Mouse (Mus musculus) naive thymus-derived CD4-positive, alpha-beta T cell, adult 2 months (primary cell): ENCODE data around the gene Nfya.

Experiments
- DNase-seq: peaks from one replicate; pipeline ENCODE4 v3.0.0-alpha.2; 2011; ENCODE audit warnings: low read depth

Nfya gene

GRCm38 (mm10) chr17:48430394-48430793 lies 20.7 kb upstream of the Nfya start:
- DNase-seq: no peak

GRCm38 (mm10) chr17:48427852-48428530 lies 18.3 kb upstream of the Nfya start:
- peak; percentile 63 for DNase-seq

GRCm38 (mm10) chr17:48426991-48427750 lies 17.5 kb upstream of the Nfya start:
- DNase-seq: peak; percentile 55

GRCm38 (mm10) chr17:48425823-48426612 lies 16.3 kb upstream of the Nfya start:
- DNase-seq: peak; percentile 59

GRCm38 (mm10) chr17:48424237-48424636 lies 14.5 kb upstream of the Nfya start:
- no peak for DNase-seq

- no peak for DNase-seq
Measured at GRCm38 (mm10) chr17:48419571-48419970, 9.9 kb upstream of the Nfya start.

- DNase-seq: no peak
Measured at GRCm38 (mm10) chr17:48418781-48419180, 9.1 kb upstream of the Nfya start.

- DNase-seq: no peak
Measured at GRCm38 (mm10) chr17:48418174-48418573, 8.5 kb upstream of the Nfya start.

- no peak for DNase-seq
Measured at GRCm38 (mm10) chr17:48417521-48417920, 7.8 kb upstream of the Nfya start.

GRCm38 (mm10) chr17:48416425-48417195 lies 6.9 kb upstream of the Nfya start:
- peak; percentile 79 for DNase-seq

GRCm38 (mm10) chr17:48416011-48416410 lies 6.3 kb upstream of the Nfya start:
- no peak for DNase-seq

GRCm38 (mm10) chr17:48411241-48411640 lies 1.5 kb upstream of the Nfya start:
- peak; percentile 66 for DNase-seq

GRCm38 (mm10) chr17:48410299-48410785 lies 636 bp upstream of the Nfya start:
- no peak for DNase-seq

GRCm38 (mm10) chr17:48408526-48409291 lies 997 bp downstream of the Nfya start:
- DNase-seq: peak; percentile 84

GRCm38 (mm10) chr17:48407910-48408525 lies 1.7 kb downstream of the Nfya start:
- DNase-seq: no peak

- DNase-seq: no peak
Measured at GRCm38 (mm10) chr17:48407154-48407553, 2.6 kb downstream of the Nfya start.

GRCm38 (mm10) chr17:48404706-48405105 lies 5.0 kb downstream of the Nfya start:
- DNase-seq: no peak

- no peak for DNase-seq
Measured at GRCm38 (mm10) chr17:48403848-48404247, 5.9 kb downstream of the Nfya start.

GRCm38 (mm10) chr17:48402751-48403150 lies 7.0 kb downstream of the Nfya start:
- DNase-seq: no peak

- no peak for DNase-seq
Measured at GRCm38 (mm10) chr17:48401710-48402109, 8.0 kb downstream of the Nfya start.

- no peak for DNase-seq
Measured at GRCm38 (mm10) chr17:48392616-48393015, 17.1 kb downstream of the Nfya start.
